Mouse (Mus musculus) embryo, embryonic 10.5 days (tissue): Measurements from ENCODE around the gene Spocd1.

Source experiments
- DNase-seq: peaks from one replicate; pipeline ENCODE4 v3.0.0-alpha.2; 2015; ENCODE audit warnings: low spot score

Gene Spocd1

DNA sequence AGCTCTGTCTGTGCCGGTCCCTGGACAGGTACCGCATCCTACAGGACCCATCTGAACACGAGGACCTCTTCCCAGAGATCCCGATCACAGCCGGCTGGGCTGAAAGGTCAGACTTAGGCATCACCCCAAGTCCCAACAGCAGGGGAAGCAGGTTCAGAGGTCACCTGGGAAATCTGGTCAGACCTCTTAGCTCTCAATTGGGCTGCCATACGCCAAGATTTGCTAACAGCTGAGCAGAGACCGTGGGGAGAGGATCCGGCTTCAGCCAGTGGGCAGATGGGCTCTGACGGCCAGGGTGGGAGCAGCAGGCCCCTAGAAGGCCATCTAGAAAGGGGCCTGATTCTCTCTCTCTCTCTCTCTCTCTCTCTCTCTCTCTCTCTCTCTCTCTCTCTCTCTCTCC lies 45.2 kb downstream of the Spocd1 start:
- no peak for DNase-seq

DNA sequence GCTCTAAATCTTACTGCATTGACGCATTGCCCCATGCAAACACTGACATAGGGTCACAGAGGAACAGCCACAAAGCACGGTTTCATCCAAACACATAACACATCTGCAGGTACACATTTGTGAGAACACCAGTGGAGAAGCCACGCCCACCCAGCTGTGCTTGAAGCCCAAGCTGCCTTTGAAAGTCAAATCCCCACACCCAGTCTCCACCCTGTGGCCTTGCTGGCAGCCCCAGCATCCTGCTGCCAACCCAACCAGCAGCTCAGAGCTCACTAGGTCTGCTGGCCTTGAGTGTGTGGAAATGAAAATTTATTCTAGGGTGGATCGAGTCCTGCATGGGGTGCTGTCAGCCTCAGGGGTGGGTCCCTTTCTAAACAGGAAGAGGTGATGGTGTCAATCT lies 48.2 kb downstream of the Spocd1 start:
- no peak for DNase-seq

DNA sequence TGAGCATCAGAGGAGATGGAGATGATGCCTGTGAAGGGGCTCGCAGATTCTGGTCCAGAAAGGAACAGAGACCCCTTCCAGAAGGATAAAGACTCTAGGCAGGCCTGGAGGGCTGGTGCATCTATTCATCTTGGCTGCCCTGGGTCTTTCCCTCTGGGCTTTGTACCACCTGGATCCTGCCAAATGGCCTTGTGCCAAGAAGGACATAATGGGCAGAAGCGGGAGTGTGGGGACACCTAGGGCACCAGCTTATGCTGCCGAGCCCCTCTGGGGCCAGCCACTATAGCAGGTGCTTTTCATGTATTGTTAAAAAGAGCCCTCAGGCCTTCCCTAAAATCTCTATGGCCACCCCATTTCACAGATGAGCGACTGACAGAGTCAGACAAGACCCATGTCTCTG lies 49.2 kb downstream of the Spocd1 start:
- no peak for DNase-seq

DNA sequence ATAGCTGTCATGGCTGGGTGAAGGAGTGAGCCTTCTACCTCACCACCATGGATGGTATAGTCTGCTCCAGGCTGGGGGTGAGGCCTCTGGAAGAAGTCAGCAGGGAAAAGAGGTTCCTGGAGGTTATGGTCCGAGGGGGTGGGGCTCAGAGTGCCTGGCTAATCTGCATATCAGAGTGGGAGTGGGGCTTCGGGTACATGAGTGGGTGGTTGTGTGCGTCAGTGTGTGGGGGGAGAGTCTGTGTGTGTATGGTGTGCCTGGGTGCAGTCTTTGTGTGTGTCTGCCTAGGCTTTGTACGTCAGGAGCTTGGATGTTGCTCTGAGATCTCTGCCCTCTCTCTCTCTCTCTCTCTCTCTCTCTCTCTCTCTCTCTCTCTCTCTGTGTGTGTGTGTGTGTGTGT lies 49.9 kb downstream of the Spocd1 start:
- DNase-seq, result no peak

DNA sequence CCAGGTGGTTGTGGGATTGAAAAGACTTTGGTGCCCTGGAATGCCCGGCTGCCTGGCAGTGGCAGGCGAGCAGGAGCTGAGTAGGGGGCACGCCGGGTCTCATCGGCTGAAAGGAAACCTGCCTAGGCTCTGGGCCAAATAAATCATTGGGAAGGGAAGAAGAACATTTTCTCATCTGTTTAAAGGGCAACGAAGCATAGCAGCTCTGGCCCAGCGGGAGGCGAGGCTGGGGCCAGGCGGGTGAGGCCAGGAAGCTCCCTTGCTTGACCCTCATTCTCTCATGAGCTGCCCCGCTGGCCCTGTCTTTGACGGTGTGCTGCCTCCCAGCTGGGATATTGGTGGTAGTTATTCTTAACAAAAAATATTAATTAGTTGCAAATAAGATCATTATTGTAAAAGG lies 52.6 kb downstream of the Spocd1 start:
- no peak for DNase-seq

GRCm38 (mm10) chr4:129983046-129983445 lies 54.0 kb downstream of the Spocd1 start:
- no peak for DNase-seq

DNA sequence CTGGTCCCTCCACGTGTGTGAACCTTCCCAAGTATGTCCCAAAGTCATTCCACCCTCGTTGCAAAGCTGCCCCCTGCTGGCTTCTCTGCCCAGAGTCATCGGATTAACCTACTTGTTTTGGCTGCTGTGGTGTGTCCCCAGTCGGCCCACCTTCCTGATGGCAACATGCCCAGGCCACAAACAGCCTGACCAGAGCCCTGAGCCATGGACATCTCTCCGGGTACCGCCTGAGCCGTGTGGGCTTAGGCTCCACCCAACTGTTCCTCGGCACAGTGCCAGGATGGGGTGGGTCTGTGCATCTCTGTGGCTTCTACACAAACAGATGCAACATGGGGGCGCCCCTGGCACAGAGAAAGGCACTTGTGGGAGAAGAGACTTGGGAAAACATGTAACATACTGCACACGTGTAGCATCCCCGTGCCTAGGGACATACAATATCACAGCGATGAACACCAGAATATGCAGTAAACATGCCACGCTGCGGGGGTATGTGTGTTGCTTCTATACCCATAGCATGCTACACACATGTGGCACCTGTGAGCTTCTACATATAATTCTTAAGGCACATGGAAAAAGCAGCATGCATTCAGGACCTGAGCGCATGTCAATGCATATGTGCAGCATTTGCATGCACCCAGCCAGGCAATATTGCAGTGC lies 54.8 kb downstream of the Spocd1 start:
- DNase-seq, result peak; percentile 81

GRCm38 (mm10) chr4:129984421-129985061 lies 55.5 kb downstream of the Spocd1 start, which contains the start of gene Adgrb2:
TSS of gene Adgrb2 (plus strand) at chr4:129984870.
- peak; percentile 50 for DNase-seq

DNA sequence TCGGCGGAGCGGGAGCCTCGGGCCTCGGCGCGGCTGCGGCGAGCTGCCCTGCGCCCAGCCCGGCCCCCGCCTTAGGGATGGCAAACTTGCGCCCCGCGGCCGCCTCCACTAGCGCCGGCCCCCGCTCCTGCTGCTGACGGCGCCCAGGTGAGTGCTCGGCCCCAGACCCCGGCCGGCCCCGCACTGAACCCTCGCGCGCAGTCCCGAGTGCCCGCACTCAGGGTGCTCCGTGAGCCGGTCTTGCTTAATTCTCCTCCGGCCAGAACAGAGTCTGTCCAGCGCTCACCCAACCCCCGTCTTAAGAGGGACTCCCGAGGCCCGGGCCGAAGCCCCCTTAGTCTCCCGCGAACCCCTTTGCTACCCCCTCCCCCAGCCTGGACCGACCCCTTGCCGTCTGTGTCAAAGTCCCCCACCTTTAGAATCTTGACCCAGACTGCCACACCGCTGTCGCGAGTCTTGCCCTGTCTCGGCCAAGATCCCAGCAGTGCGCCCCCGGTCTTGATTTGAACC lies 56.2 kb downstream of the Spocd1 start:
- no peak for DNase-seq

DNA sequence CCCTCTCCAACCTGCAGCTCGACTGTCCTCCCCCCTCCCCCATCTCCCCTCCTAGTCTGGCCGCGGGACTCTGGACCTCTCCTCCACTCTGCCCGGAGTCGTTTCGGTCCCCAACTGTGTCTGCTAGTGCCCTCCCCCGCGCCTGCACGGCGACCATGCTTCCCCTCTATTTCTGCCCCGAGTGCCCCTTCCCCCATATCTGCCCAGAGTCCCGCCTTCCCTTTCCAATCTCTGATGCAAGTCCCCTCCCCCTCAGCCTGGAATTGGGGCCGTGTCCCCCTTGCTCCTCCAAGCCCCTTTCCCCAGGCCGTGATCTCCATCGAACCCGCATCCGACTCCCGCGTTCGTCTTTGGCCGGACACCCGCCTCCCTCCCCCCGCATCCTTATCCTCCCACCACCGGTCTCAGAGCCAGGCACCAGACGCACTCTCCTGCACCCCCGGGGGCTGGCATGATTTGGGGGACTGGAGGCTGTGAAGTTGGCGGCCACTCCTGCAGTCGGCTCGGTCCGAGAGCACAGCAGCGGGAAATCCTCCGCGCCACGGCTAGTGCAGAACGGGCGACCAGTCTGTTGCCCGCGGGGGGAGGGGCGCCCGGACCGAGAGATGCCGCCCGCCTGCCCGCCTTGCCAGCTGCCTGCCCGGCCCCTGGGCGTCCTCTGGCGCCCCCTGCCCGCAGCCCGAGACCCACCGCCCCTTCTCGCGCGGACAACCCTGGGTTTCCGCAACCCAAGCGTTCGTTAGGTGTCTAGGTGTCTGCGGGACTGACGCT lies 56.8 kb downstream of the Spocd1 start:
- peak; percentile 74 for DNase-seq

GRCm38 (mm10) chr4:129987825-129988504 lies 58.9 kb downstream of the Spocd1 start:
- peak; percentile 73 for DNase-seq

- no peak for DNase-seq
These were observed 60.9 kb downstream of the Spocd1 start for GRCm38 (mm10) chr4:129989925-129990324.

- no peak for DNase-seq
These were observed 63.7 kb downstream of the Spocd1 start for GRCm38 (mm10) chr4:129992720-129993119.

GRCm38 (mm10) chr4:129993213-129993612 lies 64.2 kb downstream of the Spocd1 start:
- DNase-seq, result no peak

DNA sequence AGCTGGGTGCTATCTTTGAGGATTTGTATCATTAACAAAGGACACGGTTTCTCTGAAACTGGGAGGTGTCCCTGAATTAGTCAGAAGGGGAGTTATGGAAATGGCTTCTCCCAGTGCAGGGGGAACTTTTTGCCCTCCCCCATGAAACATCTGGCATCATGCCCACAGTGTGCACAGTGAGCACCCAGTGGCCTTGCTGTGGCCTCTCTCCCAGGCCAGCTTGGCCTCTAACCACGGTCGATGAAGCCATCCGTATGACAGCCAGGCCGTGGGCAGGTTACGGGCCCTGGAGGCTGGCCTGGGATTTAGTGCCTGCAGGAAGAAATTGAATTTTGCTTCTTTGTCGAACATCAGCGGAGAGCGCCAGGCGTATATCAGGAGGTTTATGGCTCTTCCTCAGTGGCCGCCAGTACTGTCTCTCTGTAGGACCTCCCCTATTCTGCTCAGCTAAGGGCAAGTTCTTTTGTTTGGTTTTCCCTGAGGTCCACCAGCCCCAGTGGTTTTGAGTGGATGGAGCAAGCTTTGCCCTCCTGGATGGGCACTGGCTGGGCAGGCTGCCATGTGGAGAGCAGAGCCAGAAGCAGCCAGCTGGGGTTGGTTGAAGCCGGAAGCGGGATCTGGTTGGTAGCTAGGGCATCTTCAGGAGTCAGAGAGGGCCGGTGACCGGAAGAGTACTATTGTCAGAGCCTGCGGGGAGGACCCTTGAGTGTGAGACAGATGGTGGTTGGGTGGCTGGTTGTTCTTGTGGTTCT lies 65.1 kb downstream of the Spocd1 start:
- DNase-seq, result no peak

DNA sequence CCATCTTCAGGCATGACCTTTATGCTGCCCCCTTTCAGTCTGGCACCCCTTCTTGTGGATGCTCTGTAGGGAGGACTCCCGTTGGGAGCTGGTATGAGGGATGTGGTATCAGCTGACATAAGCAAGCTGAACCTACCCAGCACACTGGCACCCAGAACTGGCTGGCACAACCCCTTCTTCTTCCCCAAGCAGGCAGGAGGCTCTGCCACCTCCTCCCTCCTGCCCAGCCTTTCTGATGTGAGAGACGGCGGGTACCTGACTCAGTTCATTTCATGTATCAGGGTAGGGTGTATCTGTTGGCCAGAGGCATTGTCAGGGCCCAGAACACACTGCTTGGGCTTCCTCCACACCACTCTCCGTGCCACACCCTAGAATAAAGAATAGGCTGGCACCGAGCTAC lies 65.7 kb downstream of the Spocd1 start:
- no peak for DNase-seq

DNA sequence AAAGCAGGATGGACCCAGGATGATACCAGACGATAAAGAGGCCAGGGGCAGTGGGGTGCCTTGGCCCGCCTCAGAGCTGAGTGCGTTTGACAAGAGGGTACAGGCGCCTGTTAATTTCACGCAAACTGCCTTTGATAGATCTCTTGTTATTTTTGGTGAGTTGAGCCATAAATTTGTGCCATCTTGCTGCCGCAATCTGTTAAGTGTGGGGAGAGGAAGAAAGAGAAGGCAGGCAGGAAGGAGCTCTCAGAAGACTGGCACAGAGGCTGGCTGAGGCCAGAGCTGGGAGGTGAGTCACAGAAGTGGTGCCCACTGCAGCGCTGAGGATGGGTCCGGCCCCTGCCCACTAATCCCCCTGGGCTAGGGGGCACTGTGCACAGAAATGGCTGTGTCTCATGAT lies 66.2 kb downstream of the Spocd1 start:
- no peak for DNase-seq

GRCm38 (mm10) chr4:129996015-129996414 lies 67.0 kb downstream of the Spocd1 start:
- DNase-seq, result no peak

DNA sequence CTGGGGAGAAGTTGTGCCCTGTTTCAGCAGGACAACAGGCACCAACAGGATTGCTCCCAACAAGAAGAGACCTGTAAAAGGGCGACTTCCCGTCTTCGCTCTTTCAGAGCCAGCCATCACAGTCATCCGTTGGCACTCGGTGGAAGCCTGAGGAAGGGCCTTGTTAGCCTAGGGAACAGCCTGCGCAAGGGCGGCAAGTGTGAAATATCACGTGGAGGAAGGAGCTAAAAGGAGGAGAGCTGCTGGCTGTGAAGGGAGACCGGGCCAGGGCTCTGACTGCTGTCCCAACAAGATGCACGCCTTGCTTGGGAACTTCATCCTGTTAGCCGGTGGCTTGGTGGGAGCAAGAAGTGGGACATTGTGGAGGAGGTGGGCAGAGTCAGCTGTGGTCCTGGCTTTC lies 69.1 kb downstream of the Spocd1 start:
- no peak for DNase-seq

DNA sequence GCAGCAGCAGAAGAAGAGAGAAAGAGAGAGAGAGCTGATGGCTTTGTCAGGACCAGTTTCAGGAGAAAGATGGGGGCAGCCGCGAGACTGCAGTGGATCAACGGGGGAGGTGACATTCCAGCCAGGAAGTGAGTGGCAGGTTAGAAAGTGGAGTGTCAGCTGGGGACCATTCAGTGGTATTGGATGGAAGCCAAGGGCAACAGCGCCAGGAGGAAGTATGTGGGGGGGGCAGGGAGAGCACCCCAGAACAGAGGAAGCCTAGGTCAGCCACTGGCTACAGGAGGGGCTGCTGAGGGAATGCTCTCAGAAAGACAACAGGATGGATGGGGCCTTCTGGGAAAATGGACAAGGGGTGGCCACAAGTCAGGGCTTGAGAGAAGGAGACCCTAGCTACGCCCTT lies 72.7 kb downstream of the Spocd1 start:
- no peak for DNase-seq

DNA sequence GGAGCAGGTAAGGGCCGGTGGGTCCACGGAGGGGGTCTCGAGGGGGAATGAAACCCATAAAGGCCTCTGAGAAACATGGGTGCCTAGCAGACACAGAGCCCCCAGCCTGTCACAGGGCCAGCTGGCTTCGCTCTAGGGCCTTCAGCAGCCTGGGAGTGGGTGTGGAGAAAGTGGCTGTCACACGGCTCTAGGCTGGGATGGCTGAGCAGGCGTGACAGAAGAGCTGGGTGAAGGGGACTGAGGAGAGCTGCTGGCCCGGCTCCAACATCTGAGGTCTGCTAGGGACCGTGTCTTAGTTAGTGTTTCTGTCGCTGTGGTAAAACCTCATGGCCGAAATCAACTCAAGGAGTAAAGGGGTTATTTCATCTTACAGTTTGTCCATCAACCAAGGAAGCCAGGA lies 73.1 kb downstream of the Spocd1 start:
- no peak for DNase-seq

DNA sequence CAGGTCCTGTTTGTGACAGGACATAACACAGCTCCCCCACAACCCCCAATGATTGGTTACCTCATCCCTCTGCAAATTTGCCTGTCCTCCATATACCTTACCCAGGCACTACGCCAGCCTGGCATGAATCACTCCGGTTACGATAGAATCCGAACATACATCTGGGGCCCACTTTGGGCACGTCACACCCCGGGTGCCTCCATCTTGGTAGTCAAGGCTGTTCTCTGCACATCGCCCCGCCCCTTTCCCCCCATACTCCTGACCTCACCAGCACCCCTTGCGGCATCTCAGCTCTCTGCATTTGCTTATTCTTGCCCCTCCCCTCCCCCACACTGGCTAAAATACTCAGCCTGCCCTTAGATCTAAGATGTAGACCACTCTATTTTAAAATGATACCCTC lies 76.5 kb downstream of the Spocd1 start:
- peak; percentile 38 for DNase-seq
